Mouse (Mus musculus): ENCODE measurements around the gene Satb2.

DNA sequence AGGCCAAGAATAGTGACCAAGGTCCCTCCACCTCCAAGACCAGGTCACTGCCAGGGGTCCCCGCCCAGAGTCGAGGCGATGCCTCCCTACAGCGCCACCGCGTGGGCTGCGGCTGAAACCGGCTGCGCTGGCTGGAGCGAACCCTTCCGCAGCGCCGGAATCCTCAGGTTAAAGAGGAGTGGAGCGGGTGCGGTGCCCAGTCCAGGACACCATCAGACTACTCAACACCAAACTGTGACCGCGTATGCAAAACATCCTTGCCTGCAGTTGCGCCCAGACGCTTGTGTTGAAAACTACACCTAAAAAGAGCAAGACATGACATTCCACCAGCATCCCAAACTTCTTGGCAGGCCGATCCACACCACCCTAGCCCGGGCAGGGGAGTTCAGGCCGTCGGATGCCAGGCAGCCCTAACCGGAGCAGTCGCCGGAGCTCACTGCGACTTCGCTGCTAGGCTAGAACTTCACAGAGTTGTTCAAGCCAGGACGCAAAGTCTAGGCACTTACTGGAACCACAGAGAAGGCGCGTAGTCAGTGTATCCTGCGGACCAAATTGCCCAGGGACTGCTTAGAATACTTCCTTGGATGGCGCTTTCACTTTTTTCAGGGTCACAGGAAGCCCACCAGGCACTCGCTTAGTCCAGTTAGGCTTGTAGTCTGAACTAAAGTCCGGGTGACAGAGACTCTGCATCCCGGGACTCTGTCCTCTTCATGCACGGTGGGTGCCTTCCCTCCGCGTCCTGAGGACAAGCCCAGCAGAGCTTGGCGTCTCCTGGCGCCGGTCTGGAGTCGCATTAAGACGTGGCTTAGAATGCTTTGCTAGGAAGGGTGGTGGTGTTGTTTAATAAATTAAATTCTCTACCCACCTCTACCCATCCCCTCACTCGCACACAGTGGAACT lies 999 bp downstream of the Satb2 start:
- TF ChIP-seq POLR2AphosphoS2 (IDR thresholded peaks at IDR 0.05; ENCODE audit: insufficient read length, low read depth): no peak
- no peak for TF ChIP-seq POLR2A (IDR thresholded peaks at IDR 0.05; ENCODE audit: insufficient read length, low read depth)
- TF ChIP-seq MYOG (IDR thresholded peaks at IDR 0.05; ENCODE audit: control insufficient read depth in 1 of 3, insufficient read depth in 1 of 3, insufficient read length in 2 of 3, low read depth in 2 of 3): no peak
- TF ChIP-seq MYOD1 (IDR thresholded peaks at IDR 0.05; ENCODE audit: control insufficient read depth in 1 of 3, insufficient read length in 2 of 3, low read depth in 2 of 3): no peak
- TF ChIP-seq SRF (IDR thresholded peaks at IDR 0.05; ENCODE audit: control insufficient read depth, insufficient read length, low read depth): no peak
- no peak for TF ChIP-seq TCF12 (IDR thresholded peaks at IDR 0.05; ENCODE audit: insufficient read depth, poor library complexity, severe bottlenecking)
- no peak for TF ChIP-seq CEBPB (IDR thresholded peaks at IDR 0.05; ENCODE audit: insufficient read depth, poor library complexity, severe bottlenecking)
- TF ChIP-seq REST (IDR thresholded peaks at IDR 0.05; ENCODE audit: insufficient read depth, insufficient read length): no peak
- no peak for TF ChIP-seq E2F4 (IDR thresholded peaks at IDR 0.05; ENCODE audit: insufficient read depth)
- no peak for TF ChIP-seq MAX (IDR thresholded peaks at IDR 0.05; ENCODE audit: low read depth)
- no peak for TF ChIP-seq USF1 (IDR thresholded peaks at IDR 0.05; ENCODE audit: low read depth)
